Mouse (Mus musculus): Measurements from ENCODE around the gene Tnfsf12. TPM values are rescaled to one million over a fixed set of nuclear protein-coding genes. Genes with fewer than 3 reads are reported as not detected.

The Tnfsf12 gene
- polyA plus RNA-seq, 1 experiment from 2014 or later = 3.3 TPM

DNA sequence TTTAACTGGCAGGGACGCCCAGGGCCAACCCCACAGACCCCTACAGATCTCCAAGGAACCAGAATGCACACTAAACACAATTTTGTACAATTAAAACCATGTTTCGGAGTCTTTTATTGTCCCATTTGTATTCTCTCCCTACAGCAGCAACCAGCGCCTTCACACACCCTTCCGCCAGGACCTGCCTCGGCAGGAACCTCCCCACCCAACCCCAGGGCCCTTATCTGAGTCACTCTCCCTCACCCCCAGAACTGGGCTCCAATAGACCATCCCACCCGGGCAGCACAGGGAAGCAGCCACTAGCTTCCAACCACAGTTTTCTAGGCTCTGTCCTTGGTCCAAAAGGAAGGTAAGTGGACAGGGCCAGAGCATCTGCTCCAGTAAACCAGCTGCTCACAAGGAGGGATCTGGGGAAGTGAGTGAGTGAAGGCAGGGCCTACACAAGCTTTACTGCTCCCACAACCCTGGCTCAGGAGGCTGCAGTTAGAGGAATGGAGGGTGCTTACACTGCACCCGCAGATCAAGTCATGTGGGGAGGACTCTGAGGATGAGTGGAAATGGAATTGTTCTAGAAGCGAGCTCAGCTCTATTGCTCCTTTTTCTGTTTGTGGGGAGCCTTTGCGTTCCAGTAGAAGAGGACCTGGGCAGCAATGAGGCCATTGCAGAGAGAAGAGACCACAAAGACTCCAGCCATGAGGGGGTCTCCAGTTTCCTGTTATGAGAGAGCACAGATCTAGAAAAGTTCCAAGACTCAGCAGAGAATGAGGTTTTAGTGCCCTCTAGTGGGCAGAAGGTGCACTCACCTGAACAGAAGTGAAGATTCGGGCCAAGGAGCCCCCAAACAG lies 38.8 kb downstream of the Tnfsf12 start:
- Histone ChIP-seq H3K4me1 (replicated peaks) (peaks cover 36% of the 10 kb centered on the region), H3K9ac (no peak overlapping the region), H3K4me2 (no peak overlapping the region), H3K4me3 (no peak overlapping the region), H3K36me3 (peaks cover 76% of the 10 kb centered on the region), H3K27me3 (no peaks in the 10 kb centered on the region), H3K27ac (replicated peaks) (no peak overlapping the region), H3K9me3 (no peaks in the 10 kb centered on the region)
- 78% methylated on average over 10 of the region's 10 CpGs for WGBS
- ATAC-seq (ENCODE audit: low read depth) = no peak

GRCm38 (mm10) chr11:69656065-69656455 lies 39.6 kb downstream of the Tnfsf12 start:
- H3K36me3 ChIP-seq = peaks cover 84% of the 10 kb centered on the region
- no peak overlapping the region for H3K4me2 ChIP-seq
- peaks cover 28% of the 10 kb centered on the region for H3K4me1 ChIP-seq (replicated peaks)
- 75% methylated on average over 5 of the region's 5 CpGs for WGBS
- ATAC-seq (ENCODE audit: low read depth) = no peak
- H3K9ac ChIP-seq = peak overlapping the region; percentile 52; the same call in 1 of the 2 replicates
- H3K27me3 ChIP-seq = no peaks in the 10 kb centered on the region
- 0 out of 2 replicates have a peak overlapping the region, but pooled peaks have one; percentile 1 for H3K4me3 ChIP-seq
- no peaks in the 10 kb centered on the region for H3K9me3 ChIP-seq
- 0 out of 2 replicates have a peak overlapping the region, but pooled peaks have one; percentile 23 for H3K27ac ChIP-seq (replicated peaks)

- peak; percentile 75; the same call in 1 of the 2 replicates for ATAC-seq (ENCODE audit: low read depth)
- H3K27ac ChIP-seq (replicated peaks) = 0 out of 2 replicates have a peak within 1 kb of the TSS, but pooled peaks have one; percentile 23
Observed at GRCm38 (mm10) chr11:69655264-69656064, 40.2 kb downstream of the Tnfsf12 start, which contains the start of gene Sox15. TSS of gene Sox15 (plus strand) at chr11:69655314.

DNA sequence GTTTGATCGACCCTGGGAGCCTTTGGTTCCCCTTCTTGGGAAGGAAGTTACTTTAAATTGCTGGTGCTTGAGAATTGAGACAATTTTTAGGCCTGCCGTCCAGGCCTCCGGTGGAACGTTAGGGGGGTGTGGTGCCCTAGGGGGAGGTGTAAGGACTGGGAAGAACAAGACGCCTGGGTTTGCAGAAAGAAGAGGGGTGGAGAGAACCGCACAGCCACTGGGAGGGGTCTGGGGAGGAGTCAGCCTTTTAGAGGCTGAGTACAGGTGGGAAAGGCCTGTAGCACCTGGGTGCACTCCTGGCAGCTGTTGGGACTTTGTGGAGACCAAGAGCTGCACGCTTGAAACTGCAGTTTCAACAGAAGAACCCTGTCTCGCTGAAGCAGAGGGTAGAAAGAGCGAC lies 40.9 kb downstream of the Tnfsf12 start:
- Histone ChIP-seq H3K27me3 (no peaks in the 10 kb centered on the region), H3K9me3 (no peaks in the 10 kb centered on the region), H3K4me2 (no peak overlapping the region), H3K4me3 (no peak overlapping the region), H3K4me1 (replicated peaks) (peaks cover 20% of the 10 kb centered on the region), H3K36me3 (peaks cover 89% of the 10 kb centered on the region), H3K27ac (replicated peaks) (0 out of 2 replicates have a peak overlapping the region, but pooled peaks have one; percentile 2), H3K9ac (0 out of 2 replicates have a peak overlapping the region, but pooled peaks have one; percentile 52)
- WGBS = 48% methylated on average over 9 of the region's 9 CpGs
- ATAC-seq (ENCODE audit: low read depth) = no peak

More at GRCm38 (mm10) chr11:69655264-69656064, 40.2 kb downstream of the Tnfsf12 start, which contains the start of gene Sox15:
- Histone ChIP-seq H3K27me3 (no peaks in the 10 kb centered on the region), H3K9ac (peak within 1 kb of the TSS; percentile 52; the same call in 1 of the 2 replicates), H3K4me1 (replicated peaks) (peaks cover 22% of the 10 kb centered on the region), H3K4me3 (0 out of 2 replicates have a peak within 1 kb of the TSS, but pooled peaks have one; percentile 1), H3K9me3 (no peaks in the 10 kb centered on the region), H3K4me2 (no peak within 1 kb of the TSS), H3K36me3 (peaks cover 88% of the 10 kb centered on the region)
- 26% methylated on average over 34 of the region's 34 CpGs for WGBS

DNA sequence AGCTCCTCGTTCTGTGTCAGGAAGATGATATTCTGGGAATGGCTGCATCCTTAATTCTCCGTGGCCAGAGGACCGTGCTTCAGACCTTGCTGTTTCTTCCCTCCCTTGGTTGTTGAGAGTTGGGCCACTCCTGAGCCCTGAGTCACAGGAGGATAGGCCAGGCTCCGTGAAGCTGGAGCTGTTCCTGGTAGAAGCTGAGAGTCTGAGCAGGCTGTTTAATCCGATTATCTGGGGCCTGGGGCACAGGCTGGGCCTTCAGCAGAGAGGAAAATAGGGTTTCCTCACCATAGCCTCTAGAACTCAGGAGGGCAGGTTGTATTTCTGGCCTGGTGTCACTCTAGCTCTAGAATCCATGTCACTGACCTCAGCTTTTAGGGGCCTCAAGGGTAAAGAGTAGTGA lies 42.2 kb downstream of the Tnfsf12 start:
- WGBS = 79% methylated on average over 5 of the region's 5 CpGs
- Histone ChIP-seq H3K27me3 (no peaks in the 10 kb centered on the region), H3K4me1 (replicated peaks) (peaks cover 20% of the 10 kb centered on the region), H3K9ac (no peak overlapping the region), H3K4me3 (no peak overlapping the region), H3K36me3 (peaks cover 90% of the 10 kb centered on the region), H3K27ac (replicated peaks) (no peak overlapping the region), H3K4me2 (no peak overlapping the region), H3K9me3 (no peaks in the 10 kb centered on the region)
- no peak for ATAC-seq (ENCODE audit: low read depth)

- H3K9ac ChIP-seq = no peak overlapping the region
- no peak for ATAC-seq (ENCODE audit: low read depth)
- no peaks in the 10 kb centered on the region for H3K9me3 ChIP-seq
- H3K27ac ChIP-seq (replicated peaks) = no peak overlapping the region
- H3K4me3 ChIP-seq = no peak overlapping the region
- 93% methylated on average over 5 of the region's 5 CpGs for WGBS
- no peaks in the 10 kb centered on the region for H3K4me1 ChIP-seq (replicated peaks)
- H3K27me3 ChIP-seq = no peaks in the 10 kb centered on the region
- H3K36me3 ChIP-seq = peaks cover 99% of the 10 kb centered on the region
- H3K4me2 ChIP-seq = no peak overlapping the region
Observed at GRCm38 (mm10) chr11:69645860-69646259, 49.8 kb downstream of the Tnfsf12 start.

MicroRNAs within 50 kb of the gene (microRNA counts, 519-probe panel; counts per million panel counts)
- microRNA mmu-miR-1934 = not detected

Small RNAs within 50 kb of the gene (microRNA-seq; reads per million reads assigned to microRNA genes)
- gene Mir1934 = 2.1 reads per million, percentile 7 among the genes with 10 or more reads in this experiment

Other genes starting within 250 kb of the Tnfsf12 start
- 2.2 and 2.7 TPM in 2 replicates for gene Dnah2, start 146.7 kb downstream of the Tnfsf12 start, polyA plus RNA-seq (2015; fragmentation: Nextera tagmentation; extraction: Ambion mirVana)
- 68.1 and 72.0 TPM in 2 replicates for gene Efnb3, start 135.6 kb downstream of the Tnfsf12 start, polyA plus RNA-seq (2015; fragmentation: Nextera tagmentation; extraction: Ambion mirVana)
- gene Wrap53, start 115.6 kb downstream of the Tnfsf12 start, polyA plus RNA-seq (2015; fragmentation: Nextera tagmentation; extraction: Ambion mirVana) = 18.1 and 19.7 TPM in 2 replicates
- gene Trp53, start 115.5 kb downstream of the Tnfsf12 start, polyA plus RNA-seq (2015; fragmentation: Nextera tagmentation; extraction: Ambion mirVana) = 76.0 and 77.6 TPM in 2 replicates
- gene Atp1b2, start 89.9 kb downstream of the Tnfsf12 start, polyA plus RNA-seq (2015; fragmentation: Nextera tagmentation; extraction: Ambion mirVana) = 29.5 and 30.4 TPM in 2 replicates
- gene Shbg, start 77.9 kb downstream of the Tnfsf12 start, polyA plus RNA-seq (2015; fragmentation: Nextera tagmentation; extraction: Ambion mirVana) = not detected in 2 replicates
- 22.6 and 27.5 TPM in 2 replicates for gene Sat2, start 73.8 kb downstream of the Tnfsf12 start, polyA plus RNA-seq (2015; fragmentation: Nextera tagmentation; extraction: Ambion mirVana)
- gene Fxr2, start 62.9 kb downstream of the Tnfsf12 start, polyA plus RNA-seq (2015; fragmentation: Nextera tagmentation; extraction: Ambion mirVana) = 45.3 and 55.1 TPM in 2 replicates
- gene Sox15, start 40.5 kb downstream of the Tnfsf12 start, polyA plus RNA-seq (2015; fragmentation: Nextera tagmentation; extraction: Ambion mirVana) = not detected in 2 replicates
- gene Mpdu1, start 33.2 kb downstream of the Tnfsf12 start, polyA plus RNA-seq (2015; fragmentation: Nextera tagmentation; extraction: Ambion mirVana) = 83.2 and 92.1 TPM in 2 replicates
- 9.8 and 11.3 TPM in 2 replicates for gene Cd68, start 29.7 kb downstream of the Tnfsf12 start, polyA plus RNA-seq (2015; fragmentation: Nextera tagmentation; extraction: Ambion mirVana)
- gene Eif4a1, start 23.4 kb downstream of the Tnfsf12 start, polyA plus RNA-seq (2015; fragmentation: Nextera tagmentation; extraction: Ambion mirVana) = 525 and 528 TPM in 2 replicates
- 99.8 and 105 TPM in 2 replicates for gene Senp3, start 13.8 kb downstream of the Tnfsf12 start, polyA plus RNA-seq (2015; fragmentation: Nextera tagmentation; extraction: Ambion mirVana)
- 0.74 and 0.77 TPM in 2 replicates for gene Tnfsf13, start 10.1 kb downstream of the Tnfsf12 start, polyA plus RNA-seq (2015; fragmentation: Nextera tagmentation; extraction: Ambion mirVana)
- gene Tnfsfm13, start 249 bp upstream of the Tnfsf12 start, polyA plus RNA-seq (2015; fragmentation: Nextera tagmentation; extraction: Ambion mirVana) = 1.4 and 1.8 TPM in 2 replicates
- gene Polr2a, start 62.8 kb upstream of the Tnfsf12 start, polyA plus RNA-seq (2015; fragmentation: Nextera tagmentation; extraction: Ambion mirVana) = 22.9 and 27.2 TPM in 2 replicates
- 0.13 TPM in 1 of 2 replicates, not detected in the other for gene Slc35g3, start 66.1 kb upstream of the Tnfsf12 start, polyA plus RNA-seq (2015; fragmentation: Nextera tagmentation; extraction: Ambion mirVana)
- 2.5 and 2.9 TPM in 2 replicates for gene Zbtb4, start 70.1 kb upstream of the Tnfsf12 start, polyA plus RNA-seq (2015; fragmentation: Nextera tagmentation; extraction: Ambion mirVana)
- 2.4 and 4.5 TPM in 2 replicates for gene Chrnb1, start 100.1 kb upstream of the Tnfsf12 start, polyA plus RNA-seq (2015; fragmentation: Nextera tagmentation; extraction: Ambion mirVana)
- 6.8 and 8.9 TPM in 2 replicates for gene Fgf11, start 106.0 kb upstream of the Tnfsf12 start, polyA plus RNA-seq (2015; fragmentation: Nextera tagmentation; extraction: Ambion mirVana)
- 0.74 and 1.4 TPM in 2 replicates for gene Tmem102, start 109.8 kb upstream of the Tnfsf12 start, polyA plus RNA-seq (2015; fragmentation: Nextera tagmentation; extraction: Ambion mirVana)
- not detected in 2 replicates for gene Gm39566, start 119.4 kb upstream of the Tnfsf12 start, polyA plus RNA-seq (2015; fragmentation: Nextera tagmentation; extraction: Ambion mirVana)
- not detected in 2 replicates for gene Spem2, start 122.6 kb upstream of the Tnfsf12 start, polyA plus RNA-seq (2015; fragmentation: Nextera tagmentation; extraction: Ambion mirVana)
- gene Spem1, start 126.3 kb upstream of the Tnfsf12 start, polyA plus RNA-seq (2015; fragmentation: Nextera tagmentation; extraction: Ambion mirVana) = 0.43 and 0.98 TPM in 2 replicates
- 17.1 and 18.1 TPM in 2 replicates for gene Nlgn2, start 141.9 kb upstream of the Tnfsf12 start, polyA plus RNA-seq (2015; fragmentation: Nextera tagmentation; extraction: Ambion mirVana)
- 321 and 416 TPM in 2 replicates for gene Tmem256, start 142.7 kb upstream of the Tnfsf12 start, polyA plus RNA-seq (2015; fragmentation: Nextera tagmentation; extraction: Ambion mirVana)
- 62.5 and 65.6 TPM in 2 replicates for gene Plscr3, start 150.5 kb upstream of the Tnfsf12 start, polyA plus RNA-seq (2015; fragmentation: Nextera tagmentation; extraction: Ambion mirVana)
- gene Tnk1, start 162.9 kb upstream of the Tnfsf12 start, polyA plus RNA-seq (2015; fragmentation: Nextera tagmentation; extraction: Ambion mirVana) = 0.29 and 0.51 TPM in 2 replicates
- not detected in 2 replicates for gene Tmem95, start 182.2 kb upstream of the Tnfsf12 start, polyA plus RNA-seq (2015; fragmentation: Nextera tagmentation; extraction: Ambion mirVana)
- gene Kctd11, start 185.6 kb upstream of the Tnfsf12 start, polyA plus RNA-seq (2015; fragmentation: Nextera tagmentation; extraction: Ambion mirVana) = 2.0 and 3.3 TPM in 2 replicates
- 0.28 and 0.80 TPM in 2 replicates for gene Acap1, start 199.7 kb upstream of the Tnfsf12 start, polyA plus RNA-seq (2015; fragmentation: Nextera tagmentation; extraction: Ambion mirVana)
- 10.9 and 11.7 TPM in 2 replicates for gene 2810408A11Rik, start 205.1 kb upstream of the Tnfsf12 start, polyA plus RNA-seq (2015; fragmentation: Nextera tagmentation; extraction: Ambion mirVana)
- 13.8 and 20.5 TPM in 2 replicates for gene Neurl4, start 205.2 kb upstream of the Tnfsf12 start, polyA plus RNA-seq (2015; fragmentation: Nextera tagmentation; extraction: Ambion mirVana)
- 60.4 and 76.5 TPM in 2 replicates for gene Gps2, start 218.0 kb upstream of the Tnfsf12 start, polyA plus RNA-seq (2015; fragmentation: Nextera tagmentation; extraction: Ambion mirVana)
- 1,157 and 1,178 TPM in 2 replicates for gene Eif5a, start 226.1 kb upstream of the Tnfsf12 start, polyA plus RNA-seq (2015; fragmentation: Nextera tagmentation; extraction: Ambion mirVana)
- gene Ybx2, start 239.9 kb upstream of the Tnfsf12 start, polyA plus RNA-seq (2015; fragmentation: Nextera tagmentation; extraction: Ambion mirVana) = 4.7 and 5.0 TPM in 2 replicates